Mouse (Mus musculus): ENCODE data around the gene Ercc5.

The Ercc5 gene

GRCm38 (mm10) chr1:44173903-44174302 lies 26.4 kb downstream of the Ercc5 start:
- DNase-seq (ENCODE audit: low spot score): no peak

GRCm38 (mm10) chr1:44178086-44178485 lies 30.5 kb downstream of the Ercc5 start:
- no peak for DNase-seq (ENCODE audit: low spot score)

GRCm38 (mm10) chr1:44186396-44186795 lies 38.9 kb downstream of the Ercc5 start:
- no peak for DNase-seq (ENCODE audit: low spot score)

GRCm38 (mm10) chr1:44198273-44199171 lies 51.0 kb downstream of the Ercc5 start:
- no peak for DNase-seq (ENCODE audit: low spot score)

GRCm38 (mm10) chr1:44202876-44203275 lies 55.3 kb downstream of the Ercc5 start:
- DNase-seq (ENCODE audit: low spot score): no peak

GRCm38 (mm10) chr1:44214443-44214842 lies 66.9 kb downstream of the Ercc5 start:
- DNase-seq (ENCODE audit: low spot score): no peak

GRCm38 (mm10) chr1:44216352-44217116 lies 69.0 kb downstream of the Ercc5 start:
- DNase-seq (ENCODE audit: low spot score): no peak

- DNase-seq (ENCODE audit: low spot score): no peak
Observed at GRCm38 (mm10) chr1:44217118-44217517, 69.6 kb downstream of the Ercc5 start.

GRCm38 (mm10) chr1:44218876-44219275 lies 71.3 kb downstream of the Ercc5 start, which contains the start of gene Mettl21e:
Gene Mettl21e, minus strand, starts transcription at chr1:44218961.
- no peak for DNase-seq (ENCODE audit: low spot score)

GRCm38 (mm10) chr1:44229044-44229443 lies 81.5 kb downstream of the Ercc5 start:
- no peak for DNase-seq (ENCODE audit: low spot score)
